Mouse (Mus musculus): ENCODE results near the gene Chn1. TPM values are rescaled to one million over a fixed set of nuclear protein-coding genes. Genes with fewer than 3 reads are reported as not detected.

Gene Chn1
- polyA plus RNA-seq, 1 experiment from 2014 or later, result 26.9 TPM

- no peaks in the 10 kb centered on the region for H3K27me3 ChIP-seq (replicated peaks; ENCODE audit: insufficient read depth, low read length)
- H3K27ac ChIP-seq (ENCODE audit: low read length), result no peak overlapping the region
- DNase-seq (ENCODE audit: low spot score) (no peak), ATAC-seq (no peak)
- H3K4me1 ChIP-seq (ENCODE audit: insufficient read depth, low read depth, low read length), result no peaks in the 10 kb centered on the region
- H3K36me3 ChIP-seq (ENCODE audit: insufficient read depth, low read length), result no peaks in the 10 kb centered on the region
- no peak for TF ChIP-seq CTCF (IDR thresholded peaks at IDR 0.05)
- no peak for TF ChIP-seq EP300 (IDR thresholded peaks at IDR 0.05)
- WGBS, result 62% methylated on average over 3 of the region's 3 CpGs
- H3K9me3 ChIP-seq (ENCODE audit: low read length), result no peaks in the 10 kb centered on the region
- H3K4me2 ChIP-seq (replicated peaks; ENCODE audit: low read depth, low read length), result no peak overlapping the region
- no peak overlapping the region for H3K4me3 ChIP-seq (ENCODE audit: low read depth, low read length)
- no peak overlapping the region for H3K9ac ChIP-seq (replicated peaks; ENCODE audit: low read depth)
Measured at GRCm38 (mm10) chr2:73636387-73636786, 138.8 kb downstream of the Chn1 start.

- no peak overlapping the region for H3K4me2 ChIP-seq (replicated peaks; ENCODE audit: low read depth, low read length)
- H3K36me3 ChIP-seq (ENCODE audit: insufficient read depth, low read length), result no peaks in the 10 kb centered on the region
- H3K27ac ChIP-seq (ENCODE audit: low read length), result no peak overlapping the region
- H3K9ac ChIP-seq (replicated peaks; ENCODE audit: low read depth), result no peak overlapping the region
- H3K27me3 ChIP-seq (replicated peaks; ENCODE audit: insufficient read depth, low read length), result no peaks in the 10 kb centered on the region
- DNase-seq (ENCODE audit: low spot score) (no peak), ATAC-seq (no peak)
- WGBS, result 89% methylated on average over 7 of the region's 7 CpGs
- no peak for TF ChIP-seq EP300 (IDR thresholded peaks at IDR 0.05)
- no peak for TF ChIP-seq CTCF (IDR thresholded peaks at IDR 0.05)
- H3K9me3 ChIP-seq (ENCODE audit: low read length), result no peaks in the 10 kb centered on the region
- H3K4me1 ChIP-seq (ENCODE audit: insufficient read depth, low read depth, low read length), result no peaks in the 10 kb centered on the region
- H3K4me3 ChIP-seq (ENCODE audit: low read depth, low read length), result no peak overlapping the region
Measured at GRCm38 (mm10) chr2:73631816-73632215, 143.3 kb downstream of the Chn1 start.

- Histone ChIP-seq H3K9ac (replicated peaks; ENCODE audit: low read depth) (no peak overlapping the region), H3K4me1 (ENCODE audit: insufficient read depth, low read depth, low read length) (no peaks in the 10 kb centered on the region), H3K9me3 (ENCODE audit: low read length) (no peaks in the 10 kb centered on the region), H3K4me2 (replicated peaks; ENCODE audit: low read depth, low read length) (no peak overlapping the region), H3K4me3 (ENCODE audit: low read depth, low read length) (no peak overlapping the region), H3K36me3 (ENCODE audit: insufficient read depth, low read length) (0 out of 2 replicates have a peak, but pooled peaks cover 3% of the 10 kb centered on the region), H3K27me3 (replicated peaks; ENCODE audit: insufficient read depth, low read length) (no peaks in the 10 kb centered on the region), H3K27ac (ENCODE audit: low read length) (no peak overlapping the region)
- ATAC-seq, result no peak
- TF ChIP-seq EP300 (IDR thresholded peaks at IDR 0.05) (no peak), CTCF (IDR thresholded peaks at IDR 0.05) (no peak)
- WGBS, result 59% methylated on average over 4 of the region's 4 CpGs
- no peak for DNase-seq (ENCODE audit: low spot score)
Measured at GRCm38 (mm10) chr2:73618486-73619052, 156.6 kb downstream of the Chn1 start.

GRCm38 (mm10) chr2:73616434-73617057 is 158.6 kb downstream of the Chn1 start:
- 80% methylated on average over 17 of the region's 17 CpGs for WGBS
- H3K4me3 ChIP-seq (ENCODE audit: low read depth, low read length), result no peak overlapping the region
- H3K36me3 ChIP-seq (ENCODE audit: insufficient read depth, low read length), result no peaks in the 10 kb centered on the region
- H3K9me3 ChIP-seq (ENCODE audit: low read length), result no peaks in the 10 kb centered on the region
- no peak overlapping the region for H3K9ac ChIP-seq (replicated peaks; ENCODE audit: low read depth)
- H3K27me3 ChIP-seq (replicated peaks; ENCODE audit: insufficient read depth, low read length), result no peaks in the 10 kb centered on the region
- no peak overlapping the region for H3K4me2 ChIP-seq (replicated peaks; ENCODE audit: low read depth, low read length)
- H3K4me1 ChIP-seq (ENCODE audit: insufficient read depth, low read depth, low read length), result no peaks in the 10 kb centered on the region
- TF ChIP-seq EP300 (IDR thresholded peaks at IDR 0.05) (no peak), CTCF (IDR thresholded peaks at IDR 0.05) (no peak)
- DNase-seq (ENCODE audit: low spot score), result no peak
- H3K27ac ChIP-seq (ENCODE audit: low read length), result no peak overlapping the region
- ATAC-seq, result no peak

GRCm38 (mm10) chr2:73615456-73615855 is 159.7 kb downstream of the Chn1 start:
- no peak for ATAC-seq
- no peak overlapping the region for H3K4me3 ChIP-seq (ENCODE audit: low read depth, low read length)
- TF ChIP-seq CTCF (IDR thresholded peaks at IDR 0.05) (no peak), EP300 (IDR thresholded peaks at IDR 0.05) (no peak)
- no peaks in the 10 kb centered on the region for H3K4me1 ChIP-seq (ENCODE audit: insufficient read depth, low read depth, low read length)
- H3K9me3 ChIP-seq (ENCODE audit: low read length), result no peaks in the 10 kb centered on the region
- H3K36me3 ChIP-seq (ENCODE audit: insufficient read depth, low read length), result no peaks in the 10 kb centered on the region
- DNase-seq (ENCODE audit: low spot score), result no peak
- no peak overlapping the region for H3K9ac ChIP-seq (replicated peaks; ENCODE audit: low read depth)
- H3K27ac ChIP-seq (ENCODE audit: low read length), result no peak overlapping the region
- H3K4me2 ChIP-seq (replicated peaks; ENCODE audit: low read depth, low read length), result no peak overlapping the region
- 88% methylated on average over 5 of the region's 5 CpGs for WGBS
- H3K27me3 ChIP-seq (replicated peaks; ENCODE audit: insufficient read depth, low read length), result no peaks in the 10 kb centered on the region

- no peak for DNase-seq (ENCODE audit: low spot score)
- 96% methylated on average over 8 of the region's 8 CpGs for WGBS
Measured at GRCm38 (mm10) chr2:73614303-73614702, 160.8 kb downstream of the Chn1 start.

More at GRCm38 (mm10) chr2:73614303-73614702, 160.8 kb downstream of the Chn1 start:
- H3K4me2 ChIP-seq (replicated peaks; ENCODE audit: low read depth, low read length), result no peak overlapping the region
- H3K27me3 ChIP-seq (replicated peaks; ENCODE audit: insufficient read depth, low read length), result no peaks in the 10 kb centered on the region
- no peak for ATAC-seq
- H3K27ac ChIP-seq (ENCODE audit: low read length), result no peak overlapping the region
- 0 out of 2 replicates have a peak, but pooled peaks cover 4% of the 10 kb centered on the region for H3K4me1 ChIP-seq (ENCODE audit: insufficient read depth, low read depth, low read length)
- TF ChIP-seq CTCF (IDR thresholded peaks at IDR 0.05) (no peak), EP300 (IDR thresholded peaks at IDR 0.05) (no peak)
- H3K36me3 ChIP-seq (ENCODE audit: insufficient read depth, low read length), result no peaks in the 10 kb centered on the region
- H3K4me3 ChIP-seq (ENCODE audit: low read depth, low read length), result no peak overlapping the region
- no peaks in the 10 kb centered on the region for H3K9me3 ChIP-seq (ENCODE audit: low read length)
- no peak overlapping the region for H3K9ac ChIP-seq (replicated peaks; ENCODE audit: low read depth)
